Mouse (Mus musculus): Measurements from ENCODE around the gene Aspg.

The Aspg gene

GRCm38 (mm10) chr12:112112686-112113396, 6.4 kb downstream of the Aspg start:
- DNase-seq (ENCODE audit: inconsistent age in 2 of 2, low spot score in 1 of 2), result no peak

GRCm38 (mm10) chr12:112113710-112114109, 7.2 kb downstream of the Aspg start:
- peak; percentile 87 to 97 for DNase-seq (ENCODE audit: inconsistent age in 2 of 2, low spot score in 1 of 2)

- no peak for DNase-seq (ENCODE audit: inconsistent age in 2 of 2, low spot score in 1 of 2)
Measured at GRCm38 (mm10) chr12:112117006-112117405, 10.5 kb downstream of the Aspg start.

DNA sequence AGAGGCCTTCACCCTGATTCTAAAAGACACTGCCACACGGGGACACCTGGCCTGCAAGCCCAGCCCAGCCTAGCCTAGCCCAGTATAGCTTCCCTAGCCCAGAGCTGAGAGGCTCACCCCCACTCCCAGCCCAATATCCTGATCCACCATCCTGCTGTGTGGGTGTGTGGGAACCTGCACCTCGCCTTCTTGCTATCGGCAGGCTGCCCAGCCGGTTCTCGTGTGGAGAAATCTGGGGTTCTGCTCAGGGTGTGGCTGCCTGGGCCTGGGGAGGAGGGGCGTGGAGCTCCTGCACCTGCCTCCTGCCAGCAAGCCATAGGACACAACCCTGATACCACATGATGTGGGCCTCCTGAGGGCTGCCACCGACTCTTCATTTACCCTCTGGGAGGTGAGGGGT, 11.2 kb downstream of the Aspg start:
- DNase-seq (ENCODE audit: inconsistent age in 2 of 2, low spot score in 1 of 2), result no peak

GRCm38 (mm10) chr12:112121188-112121587, 14.7 kb downstream of the Aspg start:
- DNase-seq (ENCODE audit: inconsistent age in 2 of 2, low spot score in 1 of 2), result peak in 1 of 2 experiments; percentile 51

DNA sequence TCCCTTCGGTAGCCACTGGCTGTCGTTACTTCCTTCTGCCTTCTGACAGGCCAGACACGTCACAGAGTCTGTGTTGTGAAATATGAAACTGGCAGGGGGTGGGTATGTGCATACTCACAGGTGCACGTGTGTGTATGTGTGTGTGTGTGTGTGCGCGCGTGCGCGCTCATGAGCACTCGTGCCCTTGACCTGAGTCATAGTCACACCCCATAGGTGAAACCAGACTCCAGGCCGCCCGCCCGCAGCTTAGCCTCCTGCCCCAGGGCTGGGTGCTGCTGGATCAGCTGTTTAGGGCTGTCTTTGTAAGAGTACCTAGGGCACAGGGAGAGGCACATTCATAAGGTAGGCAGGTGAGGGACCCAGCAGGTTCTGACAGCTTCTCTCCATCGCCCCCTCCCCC, 19.4 kb downstream of the Aspg start:
- DNase-seq (ENCODE audit: inconsistent age in 2 of 2, low spot score in 1 of 2), result no peak

GRCm38 (mm10) chr12:112126931-112127635, 20.6 kb downstream of the Aspg start:
- DNase-seq (ENCODE audit: inconsistent age in 2 of 2, low spot score in 1 of 2), result peak; percentile 83 to 90

DNA sequence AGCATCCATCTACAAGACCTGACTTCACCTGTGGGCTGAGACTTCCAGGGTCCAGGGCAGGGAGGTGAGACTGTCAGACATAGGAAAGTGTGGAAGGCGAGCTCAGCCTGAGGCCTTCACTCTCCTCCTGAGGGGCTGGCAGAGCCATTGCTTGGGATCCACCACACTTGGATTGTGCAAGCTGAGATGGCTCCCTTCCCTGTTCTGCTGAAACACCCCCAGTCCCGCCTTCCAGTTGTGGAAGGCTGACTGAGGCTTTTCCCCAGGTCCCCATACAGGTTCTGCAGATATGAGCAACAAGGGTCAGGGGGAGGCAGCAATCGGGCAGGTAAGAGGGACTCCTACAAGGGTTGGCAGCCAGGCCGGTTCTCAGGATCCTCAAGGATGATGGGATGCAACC, 22.0 kb downstream of the Aspg start:
- peak in 1 of 2 experiments; percentile 68 for DNase-seq (ENCODE audit: inconsistent age in 2 of 2, low spot score in 1 of 2)

- DNase-seq (ENCODE audit: inconsistent age in 2 of 2, low spot score in 1 of 2), result peak in 1 of 2 experiments; percentile 61
Measured at GRCm38 (mm10) chr12:112129300-112129856, 22.9 kb downstream of the Aspg start.

DNA sequence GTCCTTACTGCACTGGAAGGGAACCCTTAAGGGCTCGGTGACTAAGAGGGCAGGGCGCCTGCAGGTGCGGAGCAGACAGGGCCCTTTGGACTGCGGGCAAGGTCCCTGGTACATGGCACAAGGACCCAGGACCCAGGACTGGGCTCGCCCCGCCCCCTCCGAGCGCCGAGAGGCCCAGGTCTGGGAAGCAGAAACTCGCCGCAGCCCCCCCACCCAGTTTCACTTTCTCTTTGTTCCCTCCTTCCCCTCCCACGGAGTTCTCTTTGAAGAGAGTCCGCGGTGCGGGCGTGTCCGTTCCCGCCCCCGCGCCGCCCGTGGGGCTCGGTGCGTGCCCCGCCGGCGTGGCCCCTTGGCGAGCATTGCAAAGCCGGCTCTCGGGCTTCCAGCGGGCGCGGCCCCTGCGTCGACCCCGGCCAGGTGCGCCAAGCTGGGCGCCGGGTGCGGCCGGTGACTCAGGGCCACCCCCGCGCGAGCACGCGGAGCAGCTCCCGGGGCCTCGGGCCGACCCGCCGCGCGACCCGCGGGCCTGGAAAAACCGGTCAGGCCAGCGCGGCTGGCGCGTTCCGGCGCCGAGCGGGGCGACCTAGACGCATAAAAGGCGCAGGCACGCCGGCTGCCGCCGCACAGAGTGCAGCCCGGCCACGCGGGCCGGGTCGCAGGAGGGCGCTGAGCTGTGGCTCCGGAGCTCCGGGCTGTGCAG, 23.8 kb downstream of the Aspg start:
- DNase-seq (ENCODE audit: inconsistent age in 2 of 2, low spot score in 1 of 2), result peak; percentile 73 to 89

GRCm38 (mm10) chr12:112130957-112131356, 24.5 kb downstream of the Aspg start:
- peak in 1 of 2 experiments; percentile 66 for DNase-seq (ENCODE audit: inconsistent age in 2 of 2, low spot score in 1 of 2)

GRCm38 (mm10) chr12:112140231-112140630, 33.8 kb downstream of the Aspg start:
- DNase-seq (ENCODE audit: inconsistent age in 2 of 2, low spot score in 1 of 2), result peak; percentile 57 to 84

DNA sequence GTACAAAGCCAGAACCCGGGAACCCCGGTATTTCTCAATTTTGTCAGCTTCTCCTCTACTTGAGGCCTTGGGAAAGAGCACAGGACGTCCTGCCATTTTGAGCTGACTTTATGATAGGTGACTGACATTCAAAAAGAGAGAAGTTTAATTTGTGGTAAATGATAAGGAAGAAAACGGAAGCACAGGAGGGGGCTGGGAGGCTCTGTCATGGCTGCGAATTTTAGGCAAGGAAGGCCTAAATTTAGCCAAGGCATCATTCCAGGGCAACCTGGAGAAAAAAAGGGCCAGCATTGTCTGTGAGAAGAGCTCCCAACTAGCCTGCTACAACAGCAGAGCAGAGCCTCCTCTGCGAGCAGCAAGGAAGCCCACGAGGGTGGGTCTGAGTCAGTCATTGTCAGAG, 34.3 kb downstream of the Aspg start:
- no peak for DNase-seq (ENCODE audit: inconsistent age in 2 of 2, low spot score in 1 of 2)

- DNase-seq (ENCODE audit: inconsistent age in 2 of 2, low spot score in 1 of 2), result peak; percentile 50 to 84
Measured at GRCm38 (mm10) chr12:112141300-112141699, 34.8 kb downstream of the Aspg start.

DNA sequence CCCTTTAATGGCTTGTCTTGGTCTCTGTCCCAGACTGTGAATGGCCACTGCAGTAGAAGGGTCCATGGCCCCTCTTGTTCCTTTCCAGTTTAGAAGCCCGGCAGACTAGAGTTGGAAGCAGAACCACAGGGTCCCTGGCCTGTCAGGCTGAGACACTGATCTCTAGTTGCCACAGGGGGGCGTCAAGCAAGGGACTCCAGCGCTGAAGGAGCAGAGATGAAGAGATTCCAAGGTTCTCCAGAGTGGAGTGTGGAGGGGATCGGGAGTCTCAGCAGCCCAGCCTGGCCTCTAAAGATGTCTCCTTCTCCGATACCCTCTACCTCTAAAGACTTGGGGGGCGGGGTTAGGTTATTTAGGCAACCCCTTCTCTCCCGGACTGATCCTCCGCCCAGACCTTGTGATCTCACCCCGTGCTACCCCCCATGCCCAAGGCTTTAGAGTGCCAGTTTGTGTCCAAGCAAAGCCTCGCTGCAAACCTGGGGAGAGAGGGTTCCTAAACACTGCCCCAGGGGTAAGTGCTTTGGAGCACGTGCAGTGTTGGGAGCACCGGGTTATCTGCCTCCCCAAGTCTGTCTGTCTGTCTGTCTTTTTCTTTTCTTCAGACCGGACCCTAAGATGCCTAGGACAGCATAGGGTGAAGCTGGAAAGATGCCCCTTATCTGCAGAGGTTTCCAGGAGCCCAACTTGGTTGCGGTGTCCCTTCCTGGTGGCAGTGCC, 36.8 kb downstream of the Aspg start:
- DNase-seq (ENCODE audit: inconsistent age in 2 of 2, low spot score in 1 of 2), result peak in 1 of 2 experiments; percentile 60

DNA sequence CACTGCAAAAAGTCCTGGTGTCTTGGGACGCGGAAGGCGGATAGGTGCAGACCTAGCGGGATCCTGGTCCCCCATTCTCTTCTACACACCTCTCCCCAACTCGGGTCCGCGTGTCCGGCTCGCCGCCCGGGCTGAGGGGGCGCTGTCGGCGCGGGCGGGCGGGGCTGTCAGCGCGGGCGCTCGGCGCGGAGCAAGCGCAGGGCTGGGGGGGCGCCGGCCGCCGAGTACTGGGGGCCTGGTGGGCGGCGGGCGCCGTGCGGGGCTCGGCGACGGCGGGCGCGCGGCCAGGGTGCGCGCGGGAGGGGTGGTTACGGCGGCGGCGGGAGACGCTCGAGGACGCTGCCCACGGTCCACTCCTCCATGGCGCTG, 37.3 kb downstream of the Aspg start:
- DNase-seq (ENCODE audit: inconsistent age in 2 of 2, low spot score in 1 of 2), result peak in 1 of 2 experiments; percentile 42

- DNase-seq (ENCODE audit: inconsistent age in 2 of 2, low spot score in 1 of 2), result peak in 1 of 2 experiments; percentile 57
Measured at GRCm38 (mm10) chr12:112144377-112145115, 38.1 kb downstream of the Aspg start.

GRCm38 (mm10) chr12:112145211-112145874, 38.9 kb downstream of the Aspg start:
- DNase-seq (ENCODE audit: inconsistent age in 2 of 2, low spot score in 1 of 2), result peak; percentile 86 to 96

DNA sequence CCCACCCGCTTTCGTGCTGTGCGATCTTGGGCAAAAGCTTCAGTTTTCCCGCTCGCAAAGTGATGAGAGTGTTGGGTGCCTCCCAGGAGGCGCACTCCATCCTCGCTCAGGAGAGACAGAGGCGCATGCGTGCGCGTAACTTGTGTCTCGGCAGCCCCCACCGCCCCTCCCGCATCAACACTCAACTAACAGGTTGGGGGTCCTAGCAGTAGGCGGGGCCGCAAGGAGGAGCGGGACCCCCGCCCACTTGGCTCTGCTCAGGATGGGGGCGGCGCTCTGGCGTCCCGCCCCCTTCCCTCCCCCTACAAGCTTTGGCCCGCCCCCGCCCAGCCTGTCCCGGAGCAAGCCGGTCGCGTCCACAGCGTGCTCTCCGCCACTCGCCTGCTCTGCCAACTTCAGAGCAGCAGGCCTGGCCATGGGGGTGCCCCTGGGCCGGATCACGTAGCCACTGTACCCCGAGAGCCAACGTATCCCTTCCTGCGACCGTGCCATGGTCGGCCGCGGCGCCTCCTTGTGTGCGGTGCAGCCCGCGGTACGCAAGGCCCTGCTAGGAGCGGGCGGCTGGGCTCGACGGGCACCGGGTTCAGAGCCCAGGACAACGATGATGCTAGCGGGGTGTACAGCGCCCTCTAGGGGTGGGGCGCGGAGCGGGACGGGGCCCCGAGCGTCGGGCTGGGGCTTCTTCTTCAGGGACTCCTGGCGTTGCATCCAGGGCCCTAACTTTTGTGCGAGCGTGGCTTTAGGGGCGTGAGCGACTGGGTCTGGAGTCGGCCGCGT, 39.6 kb downstream of the Aspg start, which contains the start of gene Kif26a:
TSS of gene Kif26a (plus strand) at position 334 of the 777 bp plus-strand sequence.
- peak; percentile 72 to 92 for DNase-seq (ENCODE audit: inconsistent age in 2 of 2, low spot score in 1 of 2)

Measured in adrenal gland, adult (tissue).